Mouse (Mus musculus) stomach, postnatal 0 days (tissue): ENCODE measurements around the gene Fgfr2. TPM values are rescaled to one million over a fixed set of nuclear protein-coding genes. Genes with fewer than 3 reads are reported as not detected.

Source experiments
- ATAC-seq: fragments of 200-750 bp; cut with Nextera tagmentation; 2 replicates; pipeline ENCODE4 v1.8.0; 2017; ENCODE audit not compliant: low FRiP score, low TSS enrichment
- DNase-seq: peaks from one replicate; pipeline ENCODE4 v3.0.0-alpha.2; 2016; ENCODE audit warnings: low spot score
- H3K27ac ChIP-seq: fragments of 300-500 bp; sonication (generic); replicated peaks from 2 replicates; pipeline ENCODE4 v1.5.1; 2014; ENCODE audit warnings: mild to moderate bottlenecking, control low read depth
- H3K27me3 ChIP-seq: fragments of 300-500 bp; sonication (generic); 2 replicates; pipeline ENCODE4 v1.6.1; 2014; ENCODE audit warnings: low read length; ENCODE audit not compliant: control insufficient read depth, insufficient read depth
- H3K36me3 ChIP-seq: fragments of 300-500 bp; sonication (generic); 2 replicates; pipeline ENCODE4 v1.6.1; 2014; ENCODE audit warnings: low read length, mixed read lengths; ENCODE audit not compliant: control insufficient read depth, insufficient read depth
- H3K4me1 ChIP-seq: fragments of 300-500 bp; sonication (generic); replicated peaks from 2 replicates; pipeline ENCODE4 v1.6.1; 2014; ENCODE audit warnings: antibody characterized with exemption; ENCODE audit not compliant: control insufficient read depth, insufficient read depth
- H3K4me2 ChIP-seq: fragments of 300-500 bp; sonication (generic); replicated peaks from 2 replicates; pipeline ENCODE4 v1.6.1; 2014; ENCODE audit warnings: low read depth, mild to moderate bottlenecking, control low read depth, moderate library complexity
- H3K4me3 ChIP-seq: fragments of 300-500 bp; sonication (generic); 2 replicates; pipeline ENCODE4 v1.5.1; 2014; ENCODE audit warnings: low read depth, low read length, control low read depth
- H3K9ac ChIP-seq: fragments of 300-500 bp; sonication (generic); 2 replicates; pipeline ENCODE4 v1.6.1; 2014; ENCODE audit warnings: mild to moderate bottlenecking, low read length, control low read depth, mixed read lengths
- H3K9me3 ChIP-seq: fragments of 300-500 bp; sonication (generic); 2 replicates; pipeline ENCODE4 v1.6.1; 2016; ENCODE audit warnings: low read length; ENCODE audit not compliant: control insufficient read depth
- CTCF ChIP-seq: IDR thresholded peaks from 2 replicates; pipeline ENCODE4 v1.5.1; 2016; ENCODE audit warnings: antibody characterized with exemption, low read depth, mild to moderate bottlenecking, moderate library complexity
- EP300 ChIP-seq: optimal IDR thresholded peaks from 2 replicates; pipeline ENCODE3; 2016; ENCODE audit warnings: antibody characterized with exemption
- WGBS: fragments of 180-500 bp; shearing (Covaris S2); extraction: QIAGEN DNeasy Blood & Tissue Kit; methylation state at CpG from one replicate; pipeline ENCODE4 v1.1.7; 2014; 5-methylcytosine and 5-hydroxymethylcytosine counted together
- polyA plus RNA-seq: library from polyadenylated mRNA; unstranded; fragments of >200 nt; fragmentation: Nextera tagmentation; extraction: Ambion mirVana; gene quantifications from 2 replicates; pipeline ENCODE4 v1.2.1, GENCODE M21; 2015

Fgfr2 gene
- polyA plus RNA-seq, 1 experiment from 2014 or later, result 60.8 TPM

DNA sequence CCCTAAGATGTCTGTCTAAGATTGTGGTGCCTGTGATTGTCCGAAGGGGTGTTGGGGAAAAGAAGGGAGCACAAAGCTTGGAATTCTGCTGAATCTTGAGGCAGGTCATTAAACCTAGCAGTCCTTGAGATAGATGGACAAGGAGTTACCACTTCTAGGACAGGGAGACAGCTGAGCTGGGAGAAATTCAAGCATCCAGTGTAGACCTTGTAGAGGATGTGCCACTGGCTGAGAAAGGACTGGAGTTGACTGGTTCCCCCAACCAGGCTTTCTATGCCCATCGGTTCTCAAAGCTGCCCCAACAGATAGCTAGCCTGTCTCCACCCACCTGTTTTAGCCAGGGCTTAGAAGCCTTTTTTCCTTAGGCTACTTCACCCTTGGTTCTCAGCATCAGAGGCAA lies 1576.7 kb downstream of the Fgfr2 start:
- H3K27me3 ChIP-seq, result peaks cover 55% of the 10 kb centered on the region
- H3K27ac ChIP-seq, result no peak overlapping the region
- TF ChIP-seq CTCF (no peak), EP300 (no peak)
- no peak for DNase-seq
- no peaks in the 10 kb centered on the region for H3K9me3 ChIP-seq
- no peak for ATAC-seq
- H3K36me3 ChIP-seq, result no peaks in the 10 kb centered on the region
- no peak overlapping the region for H3K4me3 ChIP-seq
- peaks cover 8% of the 10 kb centered on the region for H3K4me1 ChIP-seq
- WGBS, result 4% methylated on average over 2 of the region's 2 CpGs
- no peak overlapping the region for H3K9ac ChIP-seq
- H3K4me2 ChIP-seq, result no peak overlapping the region

- H3K4me3 ChIP-seq, result no peak overlapping the region
- TF ChIP-seq EP300, result no peak
- no peak for TF ChIP-seq CTCF
- DNase-seq (no peak), ATAC-seq (no peak)
- 7% methylated on average over 13 of the region's 13 CpGs for WGBS
- no peak overlapping the region for H3K27ac ChIP-seq
- no peak overlapping the region for H3K9ac ChIP-seq
- H3K27me3 ChIP-seq, result peaks cover 53% of the 10 kb centered on the region
- no peaks in the 10 kb centered on the region for H3K9me3 ChIP-seq
- no peak overlapping the region for H3K4me2 ChIP-seq
- H3K4me1 ChIP-seq, result peaks cover 8% of the 10 kb centered on the region
- H3K36me3 ChIP-seq, result no peaks in the 10 kb centered on the region
Observed at GRCm38 (mm10) chr7:131545701-131546385, 1577.3 kb downstream of the Fgfr2 start.

- Histone ChIP-seq H3K36me3 (no peaks in the 10 kb centered on the region), H3K27ac (no peak overlapping the region), H3K9me3 (no peaks in the 10 kb centered on the region), H3K4me3 (no peak overlapping the region), H3K4me2 (no peak overlapping the region), H3K27me3 (peaks cover 54% of the 10 kb centered on the region), H3K4me1 (peaks cover 8% of the 10 kb centered on the region), H3K9ac (no peak overlapping the region)
- no peak for ATAC-seq
- no peak for TF ChIP-seq CTCF
- no peak for DNase-seq
- WGBS, result 4% methylated on average over 5 of the region's 5 CpGs
Observed at GRCm38 (mm10) chr7:131544871-131545270, 1578.3 kb downstream of the Fgfr2 start.

- Histone ChIP-seq H3K27ac (no peak overlapping the region), H3K9me3 (no peaks in the 10 kb centered on the region), H3K4me1 (peaks cover 8% of the 10 kb centered on the region), H3K4me2 (peak overlapping the region; percentile 54; the same call in 1 of the 2 replicates), H3K36me3 (no peaks in the 10 kb centered on the region), H3K27me3 (peaks cover 49% of the 10 kb centered on the region), H3K4me3 (peak overlapping the region; percentile 21), H3K9ac (no peak overlapping the region)
- under 1% methylated on average over 72 of the region's 75 CpGs for WGBS
- ATAC-seq (no peak), DNase-seq (peak; percentile 29)
- TF ChIP-seq CTCF (no peak), EP300 (no peak)
Observed at GRCm38 (mm10) chr7:131543623-131544481, 1579.3 kb downstream of the Fgfr2 start.

DNA sequence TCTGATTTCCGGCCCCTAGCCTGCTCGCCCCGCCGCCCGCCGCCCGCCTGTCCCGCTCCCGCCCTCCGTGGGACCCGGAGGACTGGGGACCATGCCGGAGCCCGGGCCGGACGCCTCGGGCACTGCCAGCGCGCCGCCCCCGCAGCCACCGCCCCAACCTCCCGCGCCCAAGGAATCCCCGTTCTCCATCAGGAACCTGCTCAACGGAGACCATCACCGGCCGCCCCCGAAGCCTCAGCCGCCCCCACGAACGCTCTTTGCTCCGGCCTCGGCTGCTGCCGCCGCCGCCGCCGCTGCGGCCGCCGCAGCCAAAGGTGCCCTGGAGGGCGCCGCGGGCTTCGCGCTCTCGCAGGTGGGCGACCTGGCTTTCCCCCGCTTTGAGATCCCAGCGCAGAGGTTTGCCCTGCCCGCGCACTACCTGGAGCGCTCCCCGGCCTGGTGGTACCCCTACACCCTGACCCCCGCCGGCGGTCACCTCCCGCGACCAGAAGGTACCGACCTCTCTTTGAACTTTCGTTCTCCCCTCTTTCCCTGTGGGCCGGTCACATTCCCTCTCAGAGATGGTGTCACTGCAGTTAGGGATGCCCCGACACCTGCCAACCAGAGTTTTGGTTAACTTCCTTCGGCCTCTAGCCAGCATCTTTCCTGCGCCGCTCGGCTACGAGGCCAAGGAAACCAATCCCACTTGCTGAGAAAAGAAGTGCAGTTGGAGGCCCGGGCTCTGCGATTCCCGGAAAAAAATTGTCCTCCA lies 1580.1 kb downstream of the Fgfr2 start:
- ATAC-seq, result no peak
- no peak overlapping the region for H3K9ac ChIP-seq
- H3K4me3 ChIP-seq, result peak overlapping the region; percentile 36

More for the DNA sequence above, 1580.1 kb downstream of the Fgfr2 start:
- Histone ChIP-seq H3K27me3 (peaks cover 43% of the 10 kb centered on the region), H3K9me3 (no peaks in the 10 kb centered on the region), H3K27ac (no peak overlapping the region), H3K4me2 (peak overlapping the region; percentile 54), H3K4me1 (peaks cover 8% of the 10 kb centered on the region), H3K36me3 (no peaks in the 10 kb centered on the region)
- under 1% methylated on average over 49 of the region's 71 CpGs for WGBS
- peak; percentile 17 for DNase-seq
- TF ChIP-seq CTCF (no peak), EP300 (no peak)
